Mouse (Mus musculus) liver, postnatal 0 days (tissue): ENCODE results near the gene Phyhd1. TPM values are rescaled to one million over a fixed set of nuclear protein-coding genes. Genes with fewer than 3 reads are reported as not detected.

Experiments used
- ATAC-seq: fragments of 200-750 bp; cut with Nextera tagmentation; 2 replicates; pipeline ENCODE4 v1.8.0; 2017; ENCODE audit warnings: mild to moderate bottlenecking, moderate library complexity
- DNase-seq: peaks from one replicate; pipeline ENCODE4 v3.0.0-alpha.2; 2016
- H3K27ac ChIP-seq: fragments of 300-500 bp; sonication (generic); 2 replicates; pipeline ENCODE4 v1.5.1; 2014; ENCODE audit warnings: antibody characterized with exemption, moderate library complexity, mild to moderate bottlenecking, low read depth
- H3K27me3 ChIP-seq: fragments of 300-500 bp; sonication (generic); 2 replicates; pipeline ENCODE4 v1.6.1; 2014; ENCODE audit warnings: low read length, control low read depth, mixed read lengths; ENCODE audit not compliant: insufficient read depth
- H3K36me3 ChIP-seq: fragments of 300-500 bp; sonication (generic); replicated peaks from 2 replicates; pipeline ENCODE4 v1.6.1; 2014; ENCODE audit warnings: mild to moderate bottlenecking, control low read depth, low read length, moderate library complexity, mixed read lengths; ENCODE audit not compliant: insufficient read depth
- H3K4me1 ChIP-seq: fragments of 300-500 bp; sonication (generic); 2 replicates; pipeline ENCODE4 v1.6.1; 2014; ENCODE audit warnings: antibody characterized with exemption, mild to moderate bottlenecking, control low read depth; ENCODE audit not compliant: insufficient read depth
- H3K4me2 ChIP-seq: fragments of 300-500 bp; sonication (generic); 2 replicates; pipeline ENCODE4 v1.6.1; 2014; ENCODE audit warnings: low read depth, mild to moderate bottlenecking, low read length, moderate library complexity, mixed read lengths
- H3K4me3 ChIP-seq: fragments of 300-500 bp; sonication (generic); 2 replicates; pipeline ENCODE4 v1.5.1; 2014; ENCODE audit warnings: low read depth, low read length
- H3K9ac ChIP-seq: fragments of 300-500 bp; sonication (generic); replicated peaks from 2 replicates; pipeline ENCODE4 v1.6.1; 2014; ENCODE audit warnings: mild to moderate bottlenecking, moderate library complexity
- H3K9me3 ChIP-seq: fragments of 300-500 bp; sonication (generic); 2 replicates; pipeline ENCODE4 v1.6.1; 2016; ENCODE audit warnings: mild to moderate bottlenecking, control low read depth, low read length, mixed read lengths
- CTCF ChIP-seq: sonication (generic); IDR thresholded peaks from 2 replicates; pipeline ENCODE4 v1.5.1; 2016; ENCODE audit warnings: antibody characterized with exemption, low read depth
- EP300 ChIP-seq: IDR thresholded peaks from 2 replicates; pipeline ENCODE4 v1.6.1; 2016; ENCODE audit warnings: antibody characterized with exemption, low read depth, mild to moderate bottlenecking
- WGBS: fragments of 180-500 bp; shearing (Covaris S2); extraction: QIAGEN DNeasy Blood & Tissue Kit; methylation state at CpG from one replicate; pipeline ENCODE4 v1.1.7; 2014; ENCODE audit not compliant: insufficient replicate concordance; 5-methylcytosine and 5-hydroxymethylcytosine counted together
- polyA plus RNA-seq: library from polyadenylated mRNA; unstranded; fragments of >200 nt; fragmentation: Nextera tagmentation; extraction: Ambion mirVana; gene quantifications from 2 replicates; pipeline ENCODE4 v1.2.1, GENCODE M21; 2015

Phyhd1 gene
- polyA plus RNA-seq, 1 experiment from 2014 or later: 23.2 TPM

DNA sequence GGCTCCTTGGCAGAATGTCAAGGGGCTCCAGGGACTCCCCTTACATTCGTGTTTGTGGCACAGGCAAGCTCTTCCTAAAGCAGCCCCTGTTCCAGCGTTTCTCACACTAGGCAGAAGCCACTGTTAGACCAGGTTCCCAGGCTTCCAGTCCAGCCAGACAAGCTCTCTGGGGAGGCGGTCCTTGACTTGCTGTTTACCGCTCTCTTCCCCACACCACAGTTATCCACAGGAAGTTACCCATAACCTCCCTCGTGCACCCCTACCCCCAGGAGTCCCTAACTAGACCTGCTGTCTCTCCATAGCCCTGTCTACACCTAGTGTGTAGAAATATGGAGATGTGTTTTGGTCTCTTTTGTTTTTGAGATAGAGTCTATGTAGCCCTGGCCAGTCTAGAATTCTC is 12.2 kb upstream of the Phyhd1 start:
- DNase-seq (no peak), ATAC-seq (no peak)
- H3K4me1 ChIP-seq: peaks cover 14% of the 10 kb centered on the region
- no peak overlapping the region for H3K9ac ChIP-seq
- H3K27me3 ChIP-seq: no peaks in the 10 kb centered on the region
- H3K4me2 ChIP-seq: no peak overlapping the region
- TF ChIP-seq EP300 (no peak), CTCF (no peak)
- H3K36me3 ChIP-seq: peaks cover 54% of the 10 kb centered on the region
- H3K9me3 ChIP-seq: no peaks in the 10 kb centered on the region
- no peak overlapping the region for H3K27ac ChIP-seq
- H3K4me3 ChIP-seq: no peak overlapping the region
- WGBS: 46% methylated on average over 5 of the region's 5 CpGs

DNA sequence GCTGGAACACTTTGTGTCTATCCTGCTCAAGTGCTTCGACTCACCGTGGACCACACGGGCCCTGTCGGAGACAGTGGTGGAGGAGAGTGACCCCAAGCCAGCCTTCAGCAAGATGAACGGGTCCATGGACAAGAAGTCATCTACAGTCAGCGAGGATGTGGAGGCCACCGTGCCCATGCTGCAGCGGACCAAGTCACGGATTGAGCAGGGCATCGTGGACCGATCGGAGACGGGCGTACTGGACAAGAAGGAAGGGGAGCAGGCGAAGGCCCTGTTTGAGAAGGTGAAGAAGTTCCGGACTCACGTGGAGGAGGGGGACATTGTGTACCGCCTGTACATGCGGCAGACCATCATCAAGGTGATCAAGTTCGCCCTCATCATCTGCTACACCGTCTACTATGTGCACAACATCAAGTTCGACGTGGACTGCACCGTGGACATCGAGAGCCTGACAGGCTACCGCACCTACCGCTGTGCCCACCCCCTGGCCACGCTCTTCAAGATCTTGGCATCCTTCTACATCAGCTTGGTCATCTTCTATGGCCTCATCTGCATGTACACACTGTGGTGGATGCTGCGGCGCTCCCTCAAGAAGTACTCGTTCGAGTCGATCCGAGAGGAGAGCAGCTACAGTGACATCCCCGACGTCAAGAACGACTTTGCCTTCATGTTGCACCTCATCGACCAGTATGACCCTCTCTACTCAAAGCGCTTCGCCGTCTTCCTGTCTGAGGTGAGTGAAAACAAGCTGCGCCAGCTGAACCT is 10.2 kb upstream of the Phyhd1 start:
- Histone ChIP-seq H3K27me3 (no peaks in the 10 kb centered on the region), H3K9ac (no peak overlapping the region), H3K4me3 (no peak overlapping the region), H3K4me1 (peaks cover 24% of the 10 kb centered on the region), H3K36me3 (peaks cover 44% of the 10 kb centered on the region), H3K9me3 (no peaks in the 10 kb centered on the region), H3K27ac (no peak overlapping the region), H3K4me2 (no peak overlapping the region)
- TF ChIP-seq CTCF (no peak), EP300 (no peak)
- WGBS: 96% methylated on average over 42 of the region's 42 CpGs
- DNase-seq: no peak
- no peak for ATAC-seq

- no peak overlapping the region for H3K27ac ChIP-seq
- no peak overlapping the region for H3K9ac ChIP-seq
- TF ChIP-seq EP300 (no peak), CTCF (no peak)
- H3K27me3 ChIP-seq: no peaks in the 10 kb centered on the region
- peaks cover 22% of the 10 kb centered on the region for H3K4me1 ChIP-seq
- no peak overlapping the region for H3K4me2 ChIP-seq
- no peaks in the 10 kb centered on the region for H3K9me3 ChIP-seq
- ATAC-seq (no peak), DNase-seq (no peak)
- H3K36me3 ChIP-seq: peaks cover 51% of the 10 kb centered on the region
- WGBS: 94% methylated on average over 30 of the region's 30 CpGs
- H3K4me3 ChIP-seq: no peak overlapping the region
These were observed 9.2 kb upstream of the Phyhd1 start for GRCm38 (mm10) chr2:30256616-30257350.

DNA sequence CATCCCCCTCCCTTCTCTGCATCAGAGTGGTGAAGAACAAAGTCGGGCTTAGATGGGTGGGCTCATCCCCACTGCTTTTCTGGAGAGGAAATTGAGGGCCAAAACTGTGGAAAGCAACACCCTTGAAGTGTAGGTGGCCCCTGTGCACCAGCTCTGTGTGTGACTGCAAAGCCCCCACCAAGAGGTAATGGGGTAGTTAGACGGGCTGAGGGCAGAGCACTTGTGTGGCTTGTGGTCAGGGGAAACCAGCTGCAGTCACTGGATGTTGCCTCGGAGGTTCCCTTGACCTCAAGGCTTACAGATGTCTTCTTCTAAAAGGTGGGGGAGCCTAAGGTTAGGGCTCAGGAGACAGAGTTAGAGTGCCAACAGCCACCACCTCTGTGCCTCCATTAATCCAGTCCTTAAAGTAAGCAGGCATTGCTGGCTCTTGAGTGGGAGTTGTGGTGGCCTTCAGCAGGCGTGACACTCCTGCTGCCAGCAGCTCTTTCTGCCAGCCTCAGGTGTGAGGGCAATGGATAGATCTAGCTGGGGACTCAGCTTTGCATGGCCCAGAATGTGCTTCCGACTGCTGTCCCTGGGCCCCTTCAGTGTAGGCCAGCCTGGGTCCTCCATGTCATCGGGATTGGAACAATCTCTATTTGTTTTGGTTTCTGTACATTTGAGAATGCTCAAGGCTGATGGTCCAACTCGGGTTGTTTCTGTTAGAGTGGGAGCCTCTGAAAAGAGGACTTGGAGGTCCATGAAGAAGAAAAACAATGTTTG is 8.1 kb upstream of the Phyhd1 start:
- Histone ChIP-seq H3K4me3 (no peak overlapping the region), H3K27ac (peak overlapping the region; percentile 59), H3K9ac (no peak overlapping the region), H3K4me1 (peaks cover 13% of the 10 kb centered on the region), H3K27me3 (no peaks in the 10 kb centered on the region), H3K9me3 (no peaks in the 10 kb centered on the region), H3K4me2 (no peak overlapping the region), H3K36me3 (peaks cover 58% of the 10 kb centered on the region)
- WGBS: 50% methylated on average over 7 of the region's 7 CpGs
- ATAC-seq (no peak), DNase-seq (no peak)
- TF ChIP-seq EP300 (no peak), CTCF (no peak)

GRCm38 (mm10) chr2:30258600-30258999 is 7.4 kb upstream of the Phyhd1 start:
- ATAC-seq (peak; percentile 40; the same call in 1 of the 2 replicates), DNase-seq (no peak)
- Histone ChIP-seq H3K4me2 (no peak overlapping the region), H3K36me3 (peaks cover 64% of the 10 kb centered on the region), H3K4me3 (no peak overlapping the region), H3K27me3 (no peaks in the 10 kb centered on the region), H3K27ac (peak overlapping the region; percentile 59), H3K9me3 (no peaks in the 10 kb centered on the region), H3K4me1 (peaks cover 13% of the 10 kb centered on the region), H3K9ac (no peak overlapping the region)
- no peak for TF ChIP-seq CTCF
- 45% methylated on average over 4 of the region's 4 CpGs for WGBS
